Mouse (Mus musculus) brain, embryonic 14.5 days (tissue): ENCODE data around the gene Atxn7l3b.

Source experiments
- CTCF ChIP-seq: fragments of 200-500 bp; IDR thresholded peaks from 2 replicates; pipeline ENCODE4 v1.5.1; 2012; ENCODE audit warnings: inconsistent platforms, mild to moderate bottlenecking, moderate library complexity, borderline replicate concordance; ENCODE audit not compliant: insufficient read depth, insufficient read length; ENCODE audit errors: extremely low read depth
- POLR2A ChIP-seq: fragments of 200-500 bp; IDR thresholded peaks from 2 replicates; pipeline ENCODE4 v1.6.1; 2012; ENCODE audit warnings: mild to moderate bottlenecking, inconsistent platforms, borderline replicate concordance; ENCODE audit not compliant: poor library complexity, insufficient read depth, insufficient read length, severe bottlenecking; ENCODE audit errors: extremely low read depth

DNA sequence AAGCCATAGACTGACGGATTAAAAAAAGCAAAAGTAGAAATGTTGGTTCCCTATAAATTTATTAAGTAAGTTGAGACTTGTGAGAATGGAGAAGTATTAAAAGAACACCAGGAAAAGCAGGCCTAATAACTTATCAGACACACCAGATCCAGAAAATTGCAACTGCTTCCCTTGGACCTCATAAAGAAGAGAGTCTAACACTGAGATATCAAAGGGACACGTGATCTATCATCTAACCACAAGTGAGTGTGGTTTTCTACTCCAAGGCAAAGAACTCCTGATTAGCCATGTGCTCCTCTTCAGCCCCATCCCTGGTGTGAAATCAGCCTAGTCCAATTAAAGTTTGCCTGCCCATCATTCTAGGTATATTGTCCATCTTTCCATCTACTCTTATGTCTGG is 38.8 kb upstream of the Atxn7l3b start:
- no peak for TF ChIP-seq POLR2A
- TF ChIP-seq CTCF, result no peak
